Mouse (Mus musculus) midbrain, embryonic 11.5 days (tissue): ENCODE measurements at regions not wholly inside any gene's neighbourhood (a gene's known extent, or its start where the extent isn't known, plus 50 kb on each side); places are given as distances from the start of the nearest gene placed in this dataset.
A peak's percentile ranks its signal among the peaks of the same experiment; 100 is the strongest.

Experiments used
- ATAC-seq: fragments of 200-750 bp; cut with Nextera tagmentation; 2 replicates; pipeline ENCODE4 v1.8.0; 2017; ENCODE audit warnings: moderate TSS enrichment, moderate library complexity; ENCODE audit not compliant: low FRiP score
- DNase-seq: peaks from one replicate; pipeline ENCODE4 v3.0.0; 2015; ENCODE audit warnings: low spot score; ENCODE audit errors: missing footprints
- H3K27ac ChIP-seq: fragments of 300-500 bp; sonication (generic); 2 replicates; pipeline ENCODE4 v1.5.1; 2014; ENCODE audit warnings: low read depth, low read length
- H3K27me3 ChIP-seq: fragments of 300-500 bp; sonication (generic); 2 replicates; pipeline ENCODE4 v1.6.1; 2014; ENCODE audit warnings: mild to moderate bottlenecking, low read length, moderate library complexity, mixed read lengths; ENCODE audit not compliant: control insufficient read depth, insufficient read depth
- H3K36me3 ChIP-seq: fragments of 300-500 bp; sonication (generic); 2 replicates; pipeline ENCODE4 v1.6.1; 2014; ENCODE audit warnings: mild to moderate bottlenecking, low read length, moderate library complexity, mixed read lengths; ENCODE audit not compliant: control insufficient read depth, insufficient read depth
- H3K4me1 ChIP-seq: fragments of 300-500 bp; sonication (generic); 2 replicates; pipeline ENCODE4 v1.6.1; 2014; ENCODE audit warnings: low read length; ENCODE audit not compliant: control insufficient read depth, insufficient read depth
- H3K4me2 ChIP-seq: fragments of 300-500 bp; sonication (generic); 2 replicates; pipeline ENCODE4 v1.6.1; 2014; ENCODE audit warnings: mild to moderate bottlenecking, moderate library complexity
- H3K4me3 ChIP-seq: fragments of 300-500 bp; sonication (generic); 2 replicates; pipeline ENCODE4 v1.5.1; 2014; ENCODE audit warnings: low read depth, low read length
- H3K9ac ChIP-seq: fragments of 300-500 bp; sonication (generic); 2 replicates; pipeline ENCODE4 v1.6.1; 2014; ENCODE audit warnings: low read length
- H3K9me3 ChIP-seq: fragments of 300-500 bp; sonication (generic); 2 replicates; pipeline ENCODE4 v1.6.1; 2016; ENCODE audit warnings: low read length; ENCODE audit not compliant: control insufficient read depth
- WGBS: fragments of 180-500 bp; shearing (Covaris S2); extraction: QIAGEN DNeasy Blood & Tissue Kit; methylation state at CpG from one replicate; pipeline ENCODE4 v1.1.7; 2014; 5-methylcytosine and 5-hydroxymethylcytosine counted together

GRCm38 (mm10) chr9:41849628-41850326, 274.3 kb downstream of the Sorl1 start:
- Histone ChIP-seq H3K4me2 (no peak overlapping the region), H3K27me3 (no peaks in the 10 kb centered on the region), H3K27ac (no peak overlapping the region), H3K36me3 (no peaks in the 10 kb centered on the region), H3K9me3 (no peaks in the 10 kb centered on the region), H3K4me1 (no peaks in the 10 kb centered on the region), H3K4me3 (no peak overlapping the region), H3K9ac (no peak overlapping the region)
- ATAC-seq (no peak), DNase-seq (no peak)
- WGBS = 83% methylated on average over 4 of the region's 4 CpGs

GRCm38 (mm10) chr9:41844616-41845015, 279.5 kb downstream of the Sorl1 start:
- Histone ChIP-seq H3K27ac (no peak overlapping the region), H3K36me3 (no peaks in the 10 kb centered on the region), H3K4me1 (no peaks in the 10 kb centered on the region), H3K4me3 (no peak overlapping the region), H3K27me3 (no peaks in the 10 kb centered on the region), H3K4me2 (no peak overlapping the region), H3K9me3 (no peaks in the 10 kb centered on the region), H3K9ac (no peak overlapping the region)
- ATAC-seq = no peak
- DNase-seq = peak; percentile 53
- 92% methylated on average over 3 of the region's 3 CpGs for WGBS

GRCm38 (mm10) chr9:41834487-41835404, 289.4 kb downstream of the Sorl1 start:
- no peak overlapping the region for H3K9ac ChIP-seq
- H3K4me3 ChIP-seq = no peak overlapping the region
- no peaks in the 10 kb centered on the region for H3K36me3 ChIP-seq
- no peaks in the 10 kb centered on the region for H3K27me3 ChIP-seq
- no peak overlapping the region for H3K27ac ChIP-seq
- ATAC-seq (no peak), DNase-seq (no peak)
- WGBS = 70% methylated on average over 11 of the region's 11 CpGs
- H3K4me2 ChIP-seq = no peak overlapping the region
- peaks cover 5% of the 10 kb centered on the region; the same call in 1 of the 2 replicates for H3K9me3 ChIP-seq
- H3K4me1 ChIP-seq = no peaks in the 10 kb centered on the region

GRCm38 (mm10) chr9:41833408-41833807, 290.7 kb downstream of the Sorl1 start:
- no peaks in the 10 kb centered on the region for H3K4me1 ChIP-seq
- no peaks in the 10 kb centered on the region for H3K27me3 ChIP-seq
- no peaks in the 10 kb centered on the region for H3K36me3 ChIP-seq
- no peak overlapping the region for H3K27ac ChIP-seq
- no peak overlapping the region for H3K9ac ChIP-seq
- no peak for ATAC-seq
- no peak overlapping the region for H3K4me3 ChIP-seq
- no peak overlapping the region for H3K4me2 ChIP-seq
- H3K9me3 ChIP-seq = peaks cover 5% of the 10 kb centered on the region; the same call in 1 of the 2 replicates
- 100% methylated on average over 1 of the region's 1 CpGs for WGBS
- DNase-seq = no peak

GRCm38 (mm10) chr9:41827356-41827755, 296.7 kb downstream of the Sorl1 start:
- Histone ChIP-seq H3K4me1 (no peaks in the 10 kb centered on the region), H3K27me3 (no peaks in the 10 kb centered on the region), H3K36me3 (no peaks in the 10 kb centered on the region), H3K27ac (no peak overlapping the region), H3K4me3 (no peak overlapping the region), H3K9me3 (no peaks in the 10 kb centered on the region), H3K9ac (no peak overlapping the region), H3K4me2 (no peak overlapping the region)
- ATAC-seq = no peak
- DNase-seq = no peak
- WGBS = 76% methylated on average over 4 of the region's 4 CpGs

- ATAC-seq = no peak
- WGBS = 77% methylated on average over 4 of the region's 4 CpGs
These were observed 302.7 kb downstream of the Sorl1 start for GRCm38 (mm10) chr9:41821401-41821800.

GRCm38 (mm10) chr9:41817740-41818461, 306.2 kb downstream of the Sorl1 start:
- Histone ChIP-seq H3K27me3 (no peaks in the 10 kb centered on the region), H3K9ac (no peak overlapping the region), H3K4me1 (no peaks in the 10 kb centered on the region), H3K4me2 (no peak overlapping the region), H3K4me3 (no peak overlapping the region), H3K27ac (no peak overlapping the region), H3K9me3 (no peaks in the 10 kb centered on the region), H3K36me3 (no peaks in the 10 kb centered on the region)
- 83% methylated on average over 11 of the region's 11 CpGs for WGBS
- ATAC-seq = no peak
- no peak for DNase-seq

More at GRCm38 (mm10) chr9:41821401-41821800, 302.7 kb downstream of the Sorl1 start:
- Histone ChIP-seq H3K9ac (no peak overlapping the region), H3K36me3 (no peaks in the 10 kb centered on the region), H3K4me1 (no peaks in the 10 kb centered on the region), H3K27me3 (no peaks in the 10 kb centered on the region), H3K4me2 (no peak overlapping the region), H3K9me3 (no peaks in the 10 kb centered on the region), H3K27ac (no peak overlapping the region), H3K4me3 (no peak overlapping the region)
- no peak for DNase-seq

GRCm38 (mm10) chr9:41815921-41816320, 308.2 kb downstream of the Sorl1 start:
- no peak overlapping the region for H3K27ac ChIP-seq
- WGBS = 95% methylated on average over 2 of the region's 2 CpGs
- H3K27me3 ChIP-seq = no peaks in the 10 kb centered on the region
- no peak overlapping the region for H3K4me2 ChIP-seq
- DNase-seq = no peak
- H3K4me1 ChIP-seq = no peaks in the 10 kb centered on the region
- H3K4me3 ChIP-seq = no peak overlapping the region
- no peak for ATAC-seq
- no peaks in the 10 kb centered on the region for H3K36me3 ChIP-seq
- H3K9ac ChIP-seq = no peak overlapping the region
- H3K9me3 ChIP-seq = no peaks in the 10 kb centered on the region
